Mouse (Mus musculus) embryo, embryonic 11.5 days (tissue): ENCODE measurements around the gene Spg11.
"Not testable (repeated sequence)": the region's sequence is repeated elsewhere in the genome, so short reads cannot be mapped to it uniquely, and the experiment has no call there.

Source experiments
- DNase-seq: peaks from one replicate; pipeline ENCODE4 v3.0.0-alpha.2; 2012; ENCODE audit warnings: low read depth, low spot score

Spg11 gene

GRCm38 (mm10) chr2:122145756-122146155, 27.6 kb upstream of the Spg11 start:
- DNase-seq: no peak

GRCm38 (mm10) chr2:122143111-122143510, 24.9 kb upstream of the Spg11 start:
- DNase-seq: no peak

GRCm38 (mm10) chr2:122141332-122141967, 23.3 kb upstream of the Spg11 start:
- no peak for DNase-seq

- no peak for DNase-seq
These were observed 22.6 kb upstream of the Spg11 start for GRCm38 (mm10) chr2:122140815-122141214.

- DNase-seq: no peak
These were observed 19.8 kb upstream of the Spg11 start for GRCm38 (mm10) chr2:122137839-122138465.

- no peak for DNase-seq
These were observed 14.4 kb upstream of the Spg11 start for GRCm38 (mm10) chr2:122132618-122133017.

- no peak for DNase-seq
These were observed 13.9 kb upstream of the Spg11 start for GRCm38 (mm10) chr2:122132078-122132477.

- no peak for DNase-seq
These were observed 9.4 kb upstream of the Spg11 start for GRCm38 (mm10) chr2:122127635-122128034.

- no peak for DNase-seq
These were observed 8.7 kb upstream of the Spg11 start for GRCm38 (mm10) chr2:122126765-122127347.

- no peak for DNase-seq
These were observed 7.7 kb upstream of the Spg11 start for GRCm38 (mm10) chr2:122125680-122126572.

GRCm38 (mm10) chr2:122116888-122117287, 1.3 kb downstream of the Spg11 start:
- no peak for DNase-seq

GRCm38 (mm10) chr2:122109714-122110113, 8.5 kb downstream of the Spg11 start:
- DNase-seq: no peak

- no peak for DNase-seq
These were observed 10.1 kb downstream of the Spg11 start for GRCm38 (mm10) chr2:122108101-122108500.

GRCm38 (mm10) chr2:122102070-122102469, 16.1 kb downstream of the Spg11 start:
- no peak for DNase-seq

- DNase-seq: not testable (repeated sequence)
These were observed 20.5 kb downstream of the Spg11 start for GRCm38 (mm10) chr2:122097686-122098085.

GRCm38 (mm10) chr2:122093844-122094243, 24.3 kb downstream of the Spg11 start:
- no peak for DNase-seq

- no peak for DNase-seq
These were observed 31.7 kb downstream of the Spg11 start for GRCm38 (mm10) chr2:122086446-122086845.

GRCm38 (mm10) chr2:122081728-122082456, 36.3 kb downstream of the Spg11 start:
- no peak for DNase-seq

GRCm38 (mm10) chr2:122069922-122070321, 48.3 kb downstream of the Spg11 start:
- peak; percentile 24 for DNase-seq

- no peak for DNase-seq
These were observed 48.9 kb downstream of the Spg11 start for GRCm38 (mm10) chr2:122069144-122069912.

GRCm38 (mm10) chr2:122066241-122066640, 51.9 kb downstream of the Spg11 start:
- no peak for DNase-seq
